Mouse (Mus musculus): ENCODE data around the gene Rhod. TPM values are rescaled to one million over a fixed set of nuclear protein-coding genes. Genes with fewer than 3 reads are reported as not detected.
"Not testable (repeated sequence)": the region's sequence is repeated elsewhere in the genome, so short reads cannot be mapped to it uniquely, and the experiment has no call there.

Gene Rhod
- 1 to 10 TPM; 5.5 to 5.8 TPM for total RNA-seq (2021)

DNA sequence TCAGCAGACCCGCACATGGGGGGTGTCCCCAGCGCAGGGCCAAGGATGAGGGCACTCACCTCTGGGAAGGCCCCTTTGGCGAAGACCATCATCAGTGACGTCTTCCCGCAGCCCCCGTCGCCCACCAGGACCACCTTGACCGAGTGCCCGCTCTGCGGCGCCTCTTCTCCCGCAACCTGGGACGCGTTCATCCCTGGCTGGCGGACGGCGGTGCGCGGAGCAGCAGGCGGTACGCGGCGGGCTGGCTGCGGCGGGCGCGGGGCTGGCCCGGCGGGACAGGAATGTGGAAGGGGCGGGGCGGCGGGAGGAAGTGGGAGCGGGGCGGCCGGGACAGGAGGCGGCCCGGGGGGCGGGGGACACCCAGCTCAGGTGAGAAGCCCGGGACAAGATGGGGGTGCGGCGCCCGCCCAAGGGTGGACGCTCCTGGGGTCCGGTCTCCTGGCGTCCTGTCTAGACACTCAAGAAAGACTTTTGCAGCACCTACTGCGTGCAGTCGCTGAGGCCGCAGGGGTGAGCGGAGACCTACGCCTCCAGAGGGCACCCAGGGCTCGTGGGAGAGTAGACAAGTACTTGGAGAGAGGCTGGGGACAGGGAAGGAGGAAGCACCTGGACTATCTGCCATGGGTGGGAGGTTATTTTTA lies at the start of gene Rhod:
Gene Rhod, minus strand, starts transcription at position 272 of the 641 bp plus-strand sequence.
- intact Hi-C loops (cut with DNase I), result no loop called here
- DNase-seq, result peak; percentile 62 to 63

DNA sequence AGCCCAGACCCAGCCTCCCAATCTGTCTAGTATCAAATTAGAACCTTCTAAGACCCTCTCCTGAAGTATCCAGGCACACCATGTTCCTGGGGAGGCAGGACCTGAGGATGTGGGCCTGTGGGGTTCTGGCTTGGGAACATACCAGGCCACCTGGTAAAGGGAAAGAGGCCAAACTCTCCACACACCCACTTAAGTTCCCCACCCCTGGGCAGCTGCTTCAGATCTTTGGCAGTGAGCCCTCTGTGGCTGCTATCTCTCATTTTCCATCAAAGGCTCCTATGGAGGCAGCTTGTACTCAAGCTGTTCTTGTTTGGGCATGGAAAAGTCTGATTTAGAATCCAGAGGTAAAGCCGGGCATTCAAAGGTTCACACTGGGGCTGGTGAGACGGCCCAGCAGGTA lies 48.6 kb upstream of the Rhod start:
- no peak for DNase-seq

DNA sequence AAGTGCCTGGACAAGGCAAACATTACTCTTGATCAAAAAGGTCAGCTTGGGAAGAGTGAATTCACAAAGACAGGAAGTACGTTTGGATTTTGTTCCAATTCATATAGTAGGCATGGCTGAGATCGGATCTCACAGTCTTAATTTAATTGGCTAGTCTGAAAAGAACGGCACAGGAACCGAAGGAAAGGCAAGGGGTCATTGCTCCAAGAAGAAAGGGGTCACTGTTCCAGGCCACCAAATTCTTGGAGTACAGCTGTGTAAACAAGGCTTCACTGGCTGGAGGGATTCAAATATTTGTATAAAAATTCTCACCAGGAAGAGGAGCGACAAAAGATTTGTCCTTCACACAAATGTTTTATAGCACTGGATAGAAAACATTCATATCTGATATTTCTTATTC lies 45.8 kb upstream of the Rhod start:
- intact Hi-C loops (cut with DNase I), result no loop called here
- DNase-seq, result no peak

More for the DNA sequence above, 48.6 kb upstream of the Rhod start:
- intact Hi-C loops (cut with DNase I), result no loop called here

DNA sequence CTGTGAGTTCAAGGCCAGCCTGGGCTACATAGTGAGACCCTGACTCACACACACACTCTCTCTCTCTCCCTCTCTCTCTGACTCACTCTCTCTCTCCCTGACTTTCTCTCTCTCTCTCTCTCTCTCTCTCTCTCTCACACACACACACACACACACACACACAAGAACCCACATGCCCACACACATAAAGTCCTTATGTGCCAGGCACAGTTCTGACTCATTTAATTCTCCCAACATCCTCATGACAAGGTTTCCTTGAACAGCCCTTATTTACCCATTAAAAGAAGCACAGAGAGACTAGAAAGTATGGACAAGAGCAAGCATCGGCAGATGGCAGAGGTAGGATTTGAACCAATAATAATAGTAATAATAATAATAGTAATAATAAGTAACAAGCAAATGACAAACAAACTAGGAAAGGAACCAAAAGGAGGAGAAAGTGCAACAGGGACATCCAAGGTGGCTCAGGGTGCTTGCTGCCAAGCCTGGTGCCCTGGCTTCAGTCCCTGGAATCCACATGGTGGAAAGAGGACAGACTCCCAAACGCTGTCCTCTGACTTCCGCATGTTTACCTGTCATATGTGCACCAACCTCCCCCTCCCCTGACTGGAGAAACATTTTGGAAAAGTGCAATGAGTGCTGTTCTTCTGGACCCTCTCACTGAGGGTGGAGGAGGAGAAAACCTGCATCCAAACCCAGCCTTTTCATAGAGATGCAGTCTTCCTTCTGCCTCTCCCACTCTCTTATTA lies 43.1 kb upstream of the Rhod start:
- intact Hi-C loops (cut with DNase I), result no loop called here
- peak in 1 of 2 experiments; percentile 42 for DNase-seq

DNA sequence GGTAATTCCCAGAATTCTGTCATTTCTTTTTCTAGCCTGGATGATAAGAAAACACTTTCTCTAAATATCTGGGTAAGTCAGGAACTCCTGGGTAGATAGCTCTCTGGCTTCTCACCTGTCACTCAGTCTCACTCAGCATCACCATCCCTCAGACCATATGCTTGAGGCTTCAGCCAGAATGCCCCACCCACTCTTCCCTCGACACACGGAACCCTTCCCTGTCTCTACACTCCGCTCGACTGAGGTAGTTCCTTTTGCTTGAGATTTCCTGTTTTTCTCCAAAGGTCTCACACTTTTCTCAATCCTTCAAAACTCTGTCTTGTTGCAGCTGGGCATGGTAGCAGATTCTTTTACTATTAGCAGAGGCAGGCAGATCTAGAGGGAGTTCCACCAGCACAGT lies 42.1 kb upstream of the Rhod start:
- no peak for DNase-seq
- intact Hi-C loops (cut with DNase I), result no loop called here

DNA sequence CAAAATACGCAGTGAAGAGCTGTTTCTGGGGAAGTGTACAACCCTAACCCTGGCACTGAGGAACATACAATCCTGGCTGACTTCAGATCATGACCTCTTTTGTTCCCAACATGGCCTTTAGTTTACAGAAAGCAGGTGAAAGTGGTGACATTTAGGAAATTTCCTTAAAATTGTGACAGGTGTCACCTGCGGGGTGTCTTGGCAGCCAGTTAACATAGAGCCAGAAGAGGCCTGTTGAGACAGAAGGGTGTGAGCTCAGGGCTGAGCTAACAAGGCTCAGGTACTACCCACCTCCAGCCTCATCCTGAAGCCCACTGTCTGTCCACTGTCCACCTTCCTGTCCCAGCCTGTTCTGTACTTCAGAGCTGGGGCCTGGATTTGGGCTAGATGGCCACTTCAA lies 40.8 kb upstream of the Rhod start:
- intact Hi-C loops (cut with DNase I), result no loop called here
- no peak for DNase-seq

DNA sequence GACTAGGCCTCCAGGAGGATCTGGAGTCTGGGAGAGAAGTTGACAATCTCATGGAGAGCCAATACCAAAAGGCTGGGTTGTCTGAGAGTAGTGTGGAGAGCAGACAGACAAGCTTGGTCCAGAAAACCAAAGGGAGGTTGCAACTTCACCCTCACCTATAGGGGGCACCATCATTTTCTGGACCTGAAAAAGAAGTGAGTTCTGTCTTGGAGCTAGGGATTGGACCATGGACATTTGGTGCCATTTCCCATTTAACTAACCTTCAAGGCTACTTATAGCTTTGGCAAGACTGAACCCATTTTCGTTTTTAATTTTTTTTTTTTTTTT lies 38.9 kb upstream of the Rhod start:
- no peak for DNase-seq
- intact Hi-C loops (cut with DNase I), result no loop called here

DNA sequence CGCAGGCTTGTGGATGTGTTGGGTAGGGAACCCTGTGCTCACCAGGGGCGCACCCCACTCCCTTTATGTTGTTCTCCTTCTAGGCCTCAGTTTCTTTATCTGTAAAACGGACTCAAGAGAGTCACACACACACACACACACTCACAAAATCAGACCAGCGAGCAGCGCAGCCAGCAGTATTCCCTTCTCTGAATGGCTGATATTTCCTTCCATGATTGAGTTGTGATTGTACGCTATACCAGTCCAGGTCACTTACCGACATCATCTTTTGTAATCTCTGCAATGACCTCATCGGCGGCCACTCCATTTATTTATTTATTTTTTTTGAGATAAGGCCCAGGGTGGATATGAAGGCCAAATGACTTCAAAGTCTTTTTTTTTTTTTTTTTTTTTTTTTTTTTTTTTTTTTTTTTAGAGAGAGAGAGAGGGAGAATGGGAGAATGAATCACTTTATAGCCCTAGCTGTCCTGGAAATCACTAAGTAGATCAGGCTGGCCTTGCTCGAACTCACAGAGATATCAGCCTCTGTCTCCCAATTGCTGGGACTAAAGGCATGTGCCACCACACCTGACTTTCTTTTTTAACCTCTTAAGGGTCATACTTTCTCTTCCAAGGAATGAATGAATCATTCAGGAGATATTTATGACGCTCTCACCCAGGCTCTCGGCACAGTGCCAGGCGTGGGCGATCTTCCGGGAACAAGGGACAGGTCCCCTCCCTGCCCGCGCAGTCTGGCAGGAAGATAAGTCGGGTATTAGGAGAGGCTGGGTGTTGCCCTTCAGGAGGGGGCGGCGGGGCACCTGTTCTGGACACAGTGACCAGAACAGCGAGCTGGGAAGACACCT lies 38.3 kb upstream of the Rhod start, which contains the start of gene Syt12:
Gene Syt12, minus strand, starts transcription at position 103 of the 845 bp plus-strand sequence.
- intact Hi-C loops (cut with DNase I), result no loop called here

DNA sequence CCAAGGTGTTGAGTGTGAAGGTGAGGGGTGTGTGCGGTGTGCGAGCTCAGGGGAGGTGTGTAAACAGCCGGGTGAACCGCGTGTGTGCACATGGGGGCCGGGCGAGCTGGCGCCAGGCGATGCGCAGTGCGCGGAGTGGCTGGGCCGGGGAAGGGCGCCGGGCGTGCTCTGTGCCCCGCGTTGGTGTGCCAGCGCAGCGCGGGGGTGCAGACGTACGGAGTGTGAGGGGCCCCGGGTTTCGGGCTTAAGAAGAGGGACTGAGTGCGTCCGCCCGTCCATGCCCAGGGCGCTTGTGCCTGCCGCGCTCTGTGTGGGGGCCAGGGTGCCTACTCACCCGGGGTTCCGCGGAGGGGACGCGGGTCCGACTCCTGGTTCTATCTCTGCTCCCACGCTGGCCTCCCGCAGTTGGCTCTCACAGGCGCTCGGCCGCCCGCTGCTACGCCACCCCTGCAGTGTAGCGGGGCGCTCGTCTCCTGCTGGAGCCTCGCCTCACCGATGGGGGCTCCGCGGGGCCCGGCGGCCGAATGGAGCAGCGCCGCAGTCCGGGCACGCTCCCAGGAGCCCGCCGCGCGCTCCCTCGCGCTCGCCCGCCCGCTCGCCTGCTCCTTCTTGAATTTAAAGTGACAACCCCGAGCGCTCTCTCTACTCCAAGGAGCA lies 37.5 kb upstream of the Rhod start:
- intact Hi-C loops (cut with DNase I), result no loop called here
- peak; percentile 20 to 55 for DNase-seq

More for the DNA sequence above, 38.3 kb upstream of the Rhod start, which contains the start of gene Syt12:
- peak; percentile 33 to 50 for DNase-seq

DNA sequence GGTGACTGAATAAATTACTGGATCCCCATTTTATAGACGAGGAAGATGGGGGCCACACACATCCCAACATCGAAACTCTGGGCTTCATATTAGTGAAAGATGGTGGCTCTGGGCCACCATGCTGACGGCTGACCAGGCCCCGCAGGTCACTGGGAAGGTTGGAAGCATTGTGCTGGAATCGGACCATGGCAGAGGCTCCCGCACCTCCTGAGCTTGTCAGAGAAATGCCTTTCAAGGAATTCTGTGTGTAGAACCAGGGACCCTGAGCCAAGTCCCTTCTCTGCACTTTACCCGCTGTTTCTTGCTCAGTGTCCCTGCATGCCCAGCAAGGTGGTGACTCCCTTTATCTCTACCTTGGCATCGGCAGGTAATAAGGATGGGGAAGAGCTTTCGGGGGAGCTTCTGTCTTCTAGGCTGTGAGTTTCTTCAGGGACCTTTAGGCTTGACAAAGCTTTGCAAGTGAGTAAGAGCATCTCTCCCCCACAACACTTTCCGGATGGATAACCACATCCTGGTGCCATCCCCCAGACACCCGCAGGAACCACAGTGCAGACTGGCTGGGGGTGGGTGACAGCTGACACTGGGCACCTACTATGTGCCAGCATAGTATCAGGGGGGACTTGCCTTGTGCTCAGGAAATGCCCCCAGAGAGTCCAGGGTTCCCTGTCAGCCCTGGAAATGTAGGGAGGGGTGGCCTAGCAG lies 36.1 kb upstream of the Rhod start:
- intact Hi-C loops (cut with DNase I), result no loop called here
- DNase-seq, result no peak

DNA sequence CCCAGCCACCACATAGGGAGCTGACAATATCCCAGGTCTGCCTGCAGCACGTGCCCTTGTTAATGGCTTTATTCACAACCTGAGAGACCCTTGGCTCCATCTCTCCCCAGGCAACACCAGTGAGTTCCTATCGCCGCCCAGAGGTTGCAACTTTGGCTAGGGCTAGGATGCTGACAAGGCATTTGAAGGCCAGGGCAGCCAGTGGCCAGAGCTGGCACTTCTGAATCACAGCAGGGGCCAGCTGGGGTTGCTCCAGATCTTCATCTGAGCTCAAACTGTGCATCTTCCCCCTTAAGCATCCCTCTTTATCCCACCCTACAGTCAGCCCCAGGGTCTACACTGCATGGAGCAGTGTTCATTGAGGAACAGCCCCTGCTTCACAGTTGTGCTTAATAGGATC lies 35.5 kb upstream of the Rhod start:
- no peak for DNase-seq
- intact Hi-C loops (cut with DNase I), result no loop called here

DNA sequence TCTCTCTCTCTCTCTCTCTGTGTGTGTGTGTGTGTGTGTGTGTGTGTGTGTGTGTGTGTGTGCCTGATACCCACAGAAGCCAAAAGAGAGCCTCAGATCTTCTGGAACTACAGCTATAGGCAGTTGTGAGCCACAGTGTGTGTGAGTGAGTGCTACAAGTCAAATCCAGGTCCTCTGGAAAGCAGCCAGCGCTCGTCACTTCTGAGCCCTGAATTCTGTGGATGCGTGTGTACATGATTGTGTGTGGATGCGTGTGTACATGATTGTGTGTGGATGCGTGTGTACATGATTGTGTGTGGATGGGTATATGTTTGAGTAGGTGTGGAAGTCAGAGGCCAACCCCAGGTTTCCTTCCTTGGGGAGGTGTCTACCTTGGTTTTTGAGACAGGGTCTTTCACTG lies 34.3 kb upstream of the Rhod start:
- intact Hi-C loops (cut with DNase I), result no loop called here
- DNase-seq, result no peak

DNA sequence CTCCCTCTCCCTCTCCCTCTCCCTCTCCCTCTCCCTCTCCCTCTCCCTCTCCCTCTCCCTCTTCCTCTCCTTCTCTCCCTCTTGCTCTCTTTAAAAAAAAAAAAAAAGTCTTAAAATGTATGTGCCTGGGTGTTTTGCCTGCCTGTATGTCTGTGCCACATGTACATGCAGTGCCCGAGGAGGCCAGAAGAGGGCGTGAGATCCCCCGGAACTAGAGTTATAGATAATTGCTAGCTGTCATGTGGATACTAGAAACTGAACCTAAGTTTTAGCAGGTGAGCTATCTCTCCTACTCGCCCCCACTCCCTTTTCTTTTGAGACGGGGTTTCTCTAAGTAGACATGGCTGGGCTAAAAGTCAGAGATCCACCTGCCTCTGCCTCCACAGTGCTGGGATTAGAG lies 29.1 kb upstream of the Rhod start:
- no peak for DNase-seq
- intact Hi-C loops (cut with DNase I), result no loop called here

DNA sequence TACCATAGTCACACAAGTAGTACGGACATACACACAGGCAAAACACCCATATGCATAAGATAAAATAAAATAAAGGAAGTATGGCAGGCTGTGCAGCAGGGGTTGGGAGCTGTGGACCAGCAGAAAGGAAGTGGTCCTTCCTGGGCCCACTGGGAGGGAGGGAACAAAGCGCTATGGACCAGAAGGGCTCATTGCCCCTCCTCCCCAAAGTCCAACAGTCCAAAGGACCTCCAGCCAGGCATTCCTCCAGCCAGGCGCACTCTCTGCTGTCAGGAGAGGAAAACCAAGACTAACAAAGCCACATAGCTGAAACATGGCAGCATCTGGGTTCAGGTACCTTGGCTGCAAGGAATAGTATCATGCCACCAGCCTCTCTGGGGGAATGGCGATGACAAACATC lies 25.4 kb upstream of the Rhod start:
- DNase-seq, result no peak
- intact Hi-C loops (cut with DNase I), result no loop called here

DNA sequence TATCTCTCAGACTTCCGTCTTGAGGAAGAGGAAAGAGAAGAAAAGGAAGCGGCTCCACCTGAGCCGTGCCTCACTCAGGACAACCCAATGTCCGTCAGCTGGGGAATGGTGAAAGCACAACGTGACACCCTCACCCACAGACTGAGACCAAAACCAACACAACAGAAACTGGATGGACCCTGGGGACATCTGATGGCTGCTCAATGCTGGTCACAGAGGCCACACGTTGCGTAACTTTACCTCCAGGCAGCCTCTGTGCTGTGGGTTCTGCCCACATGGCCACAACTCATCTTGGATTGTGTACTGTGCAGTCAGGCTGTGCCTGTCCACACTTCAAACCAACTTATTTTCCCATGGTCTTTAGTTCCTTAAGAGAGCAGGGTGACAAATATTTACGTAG lies 22.7 kb upstream of the Rhod start:
- intact Hi-C loops (cut with DNase I), result no loop called here
- no peak for DNase-seq

DNA sequence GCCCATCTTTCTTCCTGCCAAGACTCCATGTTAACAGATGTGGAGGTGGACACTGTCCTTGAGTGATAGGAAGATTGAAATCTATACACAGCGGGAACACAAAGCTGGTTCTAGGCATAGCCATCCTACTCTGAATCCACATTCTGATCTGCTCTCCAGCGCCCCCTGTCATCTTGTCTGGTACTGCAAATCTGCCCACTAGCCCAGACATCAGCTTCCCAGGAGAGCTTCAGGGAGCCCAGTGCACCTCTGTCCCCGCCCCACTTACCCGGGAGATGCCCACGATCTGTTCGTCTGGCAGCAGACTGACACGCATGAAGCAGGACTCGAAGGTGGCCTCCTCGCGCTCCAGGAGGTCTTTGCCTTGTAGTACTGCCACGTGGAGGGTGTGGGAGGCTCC lies 17.0 kb upstream of the Rhod start:
- peak; percentile 34 to 68 for DNase-seq
- intact Hi-C loops (cut with DNase I), result no loop called here

DNA sequence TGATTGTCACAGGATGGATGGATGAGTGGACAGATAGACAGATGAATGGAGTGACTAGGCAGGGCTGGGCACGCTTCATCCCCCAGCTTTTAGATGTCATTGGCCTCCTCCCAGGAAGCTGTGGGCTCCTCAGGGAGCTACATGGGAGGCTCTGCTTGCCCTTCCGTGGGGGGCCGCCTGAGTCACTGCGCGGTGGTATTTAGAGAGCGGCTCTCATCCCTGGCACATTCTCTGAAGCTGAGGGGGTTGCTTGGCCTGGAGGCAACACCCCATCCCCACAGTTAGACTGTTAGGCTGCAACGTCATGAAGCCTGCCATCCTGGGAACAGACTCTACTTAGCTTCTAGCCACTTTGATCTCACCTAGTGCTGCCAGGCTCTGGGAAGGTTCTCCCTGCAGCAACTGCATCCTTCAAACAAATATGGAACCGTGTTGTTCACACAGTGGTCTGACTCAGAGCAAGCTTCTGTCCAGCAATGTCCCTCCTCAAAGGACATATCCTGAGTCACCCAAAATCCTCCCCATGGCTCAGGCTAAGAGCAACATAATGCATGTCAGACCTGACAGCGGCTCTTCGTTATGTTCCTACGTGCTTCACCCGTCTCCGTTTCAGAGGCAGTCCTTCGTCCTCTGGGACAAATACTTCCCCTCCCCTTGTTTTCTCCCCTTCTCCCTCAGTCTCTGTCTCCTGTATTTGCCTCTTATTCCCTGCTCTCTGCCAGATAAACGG lies 16.0 kb upstream of the Rhod start:
- DNase-seq, result no peak
- intact Hi-C loops (cut with DNase I), result no loop called here

DNA sequence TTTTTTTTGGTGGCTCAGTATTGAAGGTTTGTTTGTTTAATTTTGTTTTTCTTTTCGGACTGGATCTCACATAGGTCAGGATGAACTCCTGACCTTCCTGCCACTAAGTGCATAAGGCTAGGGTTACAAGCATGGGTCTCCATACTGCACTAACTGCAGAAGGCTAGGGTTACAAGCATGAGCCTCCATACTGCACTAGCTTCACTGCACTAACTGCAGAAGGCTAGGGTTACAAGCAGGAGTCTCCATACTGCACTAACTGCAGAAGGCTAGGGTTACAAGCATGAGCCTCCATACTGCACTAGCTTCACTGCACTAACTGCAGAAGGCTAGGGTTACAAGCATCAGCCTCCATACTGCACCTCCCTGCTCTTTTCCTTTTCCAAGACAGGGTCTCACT lies 14.8 kb upstream of the Rhod start:
- DNase-seq; intact Hi-C loops (cut with DNase I): not testable (repeated sequence)

DNA sequence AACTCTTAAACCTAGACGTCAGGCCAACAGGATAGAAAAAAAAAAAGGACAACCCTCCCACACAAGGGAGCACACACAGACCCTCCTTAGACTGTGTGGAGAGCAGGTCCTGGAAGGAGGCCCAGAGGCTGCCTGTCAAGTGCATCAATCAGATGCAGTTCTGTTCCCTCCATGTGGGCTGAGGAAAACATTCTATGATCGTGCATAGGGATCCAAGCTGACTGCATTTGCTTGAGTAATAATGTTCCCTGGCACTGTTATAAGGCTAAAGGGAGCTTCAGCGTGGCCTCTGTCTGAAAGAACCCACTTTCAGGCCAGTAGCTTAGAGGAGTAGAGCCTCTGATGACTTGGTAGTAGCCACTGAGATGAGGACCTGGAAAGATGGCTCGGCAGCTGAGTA lies 13.3 kb upstream of the Rhod start:
- intact Hi-C loops (cut with DNase I), result no loop called here
- DNase-seq, result no peak

DNA sequence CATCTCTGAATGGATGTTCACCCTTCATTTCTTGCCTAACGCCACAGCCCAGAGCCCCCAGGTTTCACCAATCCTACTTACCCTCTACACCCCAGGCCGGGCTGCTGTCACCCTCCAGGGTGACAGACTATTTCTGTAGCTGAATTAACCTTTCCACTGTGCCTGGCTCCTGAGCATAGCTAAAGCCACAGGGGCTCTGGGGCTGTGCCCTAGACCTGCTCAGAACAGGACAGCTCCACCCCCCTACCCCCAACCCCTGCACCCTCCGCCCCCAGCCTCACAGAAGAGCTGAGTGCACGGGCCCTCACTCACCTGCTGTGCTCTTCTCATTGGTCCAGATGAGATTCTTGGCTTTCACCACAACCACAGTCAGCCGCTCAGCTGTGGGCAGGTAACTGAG lies 12.7 kb upstream of the Rhod start:
- intact Hi-C loops (cut with DNase I), result no loop called here
- DNase-seq, result no peak
